Mouse (Mus musculus): ENCODE measurements at regions not wholly inside any gene's neighbourhood (a gene's known extent, or its start where the extent isn't known, plus 50 kb on each side); places are given as distances from the start of the nearest gene placed in this dataset.

GRCm38 (mm10) chr9:43482101-43483090 is 171.7 kb downstream of the Trim29 start:
- Histone ChIP-seq H3K27me3 (ENCODE audit: insufficient read depth, low read length) (0 out of 2 replicates have a peak, but pooled peaks cover 3% of the 10 kb centered on the region), H3K4me3 (ENCODE audit: low read depth, low read length) (no peak overlapping the region), H3K4me1 (ENCODE audit: insufficient read depth, low read depth, low read length) (no peaks in the 10 kb centered on the region), H3K9me3 (replicated peaks) (peaks cover 19% of the 10 kb centered on the region), H3K36me3 (replicated peaks) (no peaks in the 10 kb centered on the region)
- DNase-seq (ENCODE audit: low spot score) = no peak
- TF ChIP-seq CTCF (IDR thresholded peaks at IDR 0.05; ENCODE audit: low read depth, low read length) (no peak), TAL1 (conservative IDR thresholded peaks at IDR 0.05; ENCODE audit: low read depth, low read length) (no peak), POLR2AphosphoS5 (IDR thresholded peaks at IDR 0.05; ENCODE audit: insufficient replicate concordance, low read depth, low read length) (no peak), GATA1 (IDR thresholded peaks at IDR 0.05; ENCODE audit: borderline replicate concordance, low read length) (no peak), GATA2 (IDR thresholded peaks at IDR 0.05; ENCODE audit: borderline replicate concordance, low read depth, low read length) (no peak)
- no peak for ATAC-seq (ENCODE audit: extremely low read depth, insufficient number of reproducible peaks, low FRiP score, poor library complexity, severe bottlenecking)

GRCm38 (mm10) chr9:43483195-43483594 is 172.5 kb downstream of the Trim29 start:
- no peak for ATAC-seq (ENCODE audit: extremely low read depth, insufficient number of reproducible peaks, low FRiP score, poor library complexity, severe bottlenecking)
- Histone ChIP-seq H3K9me3 (replicated peaks) (peaks cover 19% of the 10 kb centered on the region), H3K4me3 (ENCODE audit: low read depth, low read length) (no peak overlapping the region), H3K27me3 (ENCODE audit: insufficient read depth, low read length) (0 out of 2 replicates have a peak, but pooled peaks cover 3% of the 10 kb centered on the region), H3K4me1 (ENCODE audit: insufficient read depth, low read depth, low read length) (no peaks in the 10 kb centered on the region), H3K36me3 (replicated peaks) (no peaks in the 10 kb centered on the region)
- no peak for DNase-seq (ENCODE audit: low spot score)
- no peak for TF ChIP-seq TAL1 (conservative IDR thresholded peaks at IDR 0.05; ENCODE audit: low read depth, low read length)
- no peak for TF ChIP-seq GATA2 (IDR thresholded peaks at IDR 0.05; ENCODE audit: borderline replicate concordance, low read depth, low read length)
- TF ChIP-seq GATA1 (IDR thresholded peaks at IDR 0.05; ENCODE audit: borderline replicate concordance, low read length) = no peak
- TF ChIP-seq POLR2AphosphoS5 (IDR thresholded peaks at IDR 0.05; ENCODE audit: insufficient replicate concordance, low read depth, low read length) = no peak
- no peak for TF ChIP-seq CTCF (IDR thresholded peaks at IDR 0.05; ENCODE audit: low read depth, low read length)

- Histone ChIP-seq H3K4me1 (ENCODE audit: insufficient read depth, low read depth, low read length) (no peaks in the 10 kb centered on the region), H3K36me3 (replicated peaks) (no peaks in the 10 kb centered on the region), H3K4me3 (ENCODE audit: low read depth, low read length) (no peak overlapping the region), H3K9me3 (replicated peaks) (peaks cover 17% of the 10 kb centered on the region), H3K27me3 (ENCODE audit: insufficient read depth, low read length) (0 out of 2 replicates have a peak, but pooled peaks cover 3% of the 10 kb centered on the region)
- TF ChIP-seq POLR2AphosphoS5 (IDR thresholded peaks at IDR 0.05; ENCODE audit: insufficient replicate concordance, low read depth, low read length) = no peak
- TF ChIP-seq GATA1 (IDR thresholded peaks at IDR 0.05; ENCODE audit: borderline replicate concordance, low read length) = no peak
- no peak for TF ChIP-seq CTCF (IDR thresholded peaks at IDR 0.05; ENCODE audit: low read depth, low read length)
- TF ChIP-seq TAL1 (conservative IDR thresholded peaks at IDR 0.05; ENCODE audit: low read depth, low read length) = no peak
- TF ChIP-seq GATA2 (IDR thresholded peaks at IDR 0.05; ENCODE audit: borderline replicate concordance, low read depth, low read length) = no peak
- ATAC-seq (ENCODE audit: extremely low read depth, insufficient number of reproducible peaks, low FRiP score, poor library complexity, severe bottlenecking) (no peak), DNase-seq (ENCODE audit: low spot score) (no peak)
These were observed 173.3 kb downstream of the Trim29 start for GRCm38 (mm10) chr9:43483906-43484305.

- TF ChIP-seq GATA1 (IDR thresholded peaks at IDR 0.05; ENCODE audit: borderline replicate concordance, low read length) (no peak), CTCF (IDR thresholded peaks at IDR 0.05; ENCODE audit: low read depth, low read length) (no peak), POLR2AphosphoS5 (IDR thresholded peaks at IDR 0.05; ENCODE audit: insufficient replicate concordance, low read depth, low read length) (no peak), TAL1 (conservative IDR thresholded peaks at IDR 0.05; ENCODE audit: low read depth, low read length) (no peak), GATA2 (IDR thresholded peaks at IDR 0.05; ENCODE audit: borderline replicate concordance, low read depth, low read length) (no peak)
- DNase-seq (ENCODE audit: low spot score) (no peak), ATAC-seq (ENCODE audit: extremely low read depth, insufficient number of reproducible peaks, low FRiP score, poor library complexity, severe bottlenecking) (no peak)
- Histone ChIP-seq H3K27me3 (ENCODE audit: insufficient read depth, low read length) (no peaks in the 10 kb centered on the region), H3K36me3 (replicated peaks) (no peaks in the 10 kb centered on the region), H3K4me3 (ENCODE audit: low read depth, low read length) (no peak overlapping the region), H3K9me3 (replicated peaks) (peaks cover 18% of the 10 kb centered on the region), H3K4me1 (ENCODE audit: insufficient read depth, low read depth, low read length) (no peaks in the 10 kb centered on the region)
These were observed 176.1 kb downstream of the Trim29 start for GRCm38 (mm10) chr9:43486704-43487103.

- ATAC-seq (ENCODE audit: extremely low read depth, insufficient number of reproducible peaks, low FRiP score, poor library complexity, severe bottlenecking) = no peak
- no peaks in the 10 kb centered on the region for H3K36me3 ChIP-seq (replicated peaks)
- H3K27me3 ChIP-seq (ENCODE audit: insufficient read depth, low read length) = no peaks in the 10 kb centered on the region
- H3K4me3 ChIP-seq (ENCODE audit: low read depth, low read length) = no peak overlapping the region
- TF ChIP-seq GATA1 (IDR thresholded peaks at IDR 0.05; ENCODE audit: borderline replicate concordance, low read length) (no peak), GATA2 (IDR thresholded peaks at IDR 0.05; ENCODE audit: borderline replicate concordance, low read depth, low read length) (no peak), TAL1 (conservative IDR thresholded peaks at IDR 0.05; ENCODE audit: low read depth, low read length) (no peak), CTCF (IDR thresholded peaks at IDR 0.05; ENCODE audit: low read depth, low read length) (no peak), POLR2AphosphoS5 (IDR thresholded peaks at IDR 0.05; ENCODE audit: insufficient replicate concordance, low read depth, low read length) (no peak)
- H3K9me3 ChIP-seq (replicated peaks) = peaks cover 13% of the 10 kb centered on the region
- DNase-seq (ENCODE audit: low spot score) = no peak
- H3K4me1 ChIP-seq (ENCODE audit: insufficient read depth, low read depth, low read length) = no peaks in the 10 kb centered on the region
These were observed 178.6 kb downstream of the Trim29 start for GRCm38 (mm10) chr9:43489205-43489604.

DNA sequence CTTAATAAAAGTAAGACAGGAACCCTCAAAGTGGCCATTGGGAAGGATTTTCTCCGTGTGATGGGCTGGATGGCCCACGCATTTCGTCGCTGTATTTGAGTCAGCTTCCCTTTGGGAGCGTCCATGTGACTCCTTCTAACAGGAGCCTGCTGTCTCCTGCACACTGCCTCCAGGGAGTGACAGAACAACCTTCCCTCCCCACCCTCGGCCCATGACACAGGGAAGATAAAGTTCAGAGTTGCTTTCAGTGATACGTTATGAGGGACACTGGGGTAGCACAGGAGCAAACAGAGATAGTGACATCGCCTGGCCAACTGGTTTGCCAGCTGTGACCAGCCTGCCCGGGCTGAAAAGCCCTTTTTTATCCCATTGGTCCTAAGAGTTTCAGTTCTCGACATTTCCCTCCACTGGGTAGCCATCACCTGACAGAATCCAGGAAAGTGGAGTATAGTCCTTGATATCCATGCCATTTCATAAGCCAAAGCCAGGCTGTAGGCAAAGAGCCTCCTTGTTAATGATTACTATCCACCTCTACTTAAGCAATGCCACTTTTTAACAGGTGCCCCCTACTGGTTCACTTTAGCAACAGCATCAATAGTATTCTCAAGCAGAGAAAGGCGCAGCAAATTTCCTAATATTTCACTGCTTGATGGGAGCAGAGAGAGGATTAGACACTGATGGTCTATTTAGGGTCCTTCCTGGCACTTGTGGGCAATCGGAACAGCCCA is 180.5 kb downstream of the Trim29 start:
- H3K36me3 ChIP-seq (replicated peaks) = no peaks in the 10 kb centered on the region
- H3K4me1 ChIP-seq (ENCODE audit: insufficient read depth, low read depth, low read length) = no peaks in the 10 kb centered on the region
- TF ChIP-seq GATA2 (IDR thresholded peaks at IDR 0.05; ENCODE audit: borderline replicate concordance, low read depth, low read length) (no peak), TAL1 (conservative IDR thresholded peaks at IDR 0.05; ENCODE audit: low read depth, low read length) (no peak), GATA1 (IDR thresholded peaks at IDR 0.05; ENCODE audit: borderline replicate concordance, low read length) (no peak), POLR2AphosphoS5 (IDR thresholded peaks at IDR 0.05; ENCODE audit: insufficient replicate concordance, low read depth, low read length) (no peak), CTCF (IDR thresholded peaks at IDR 0.05; ENCODE audit: low read depth, low read length) (no peak)
- H3K27me3 ChIP-seq (ENCODE audit: insufficient read depth, low read length) = no peaks in the 10 kb centered on the region
- ATAC-seq (ENCODE audit: extremely low read depth, insufficient number of reproducible peaks, low FRiP score, poor library complexity, severe bottlenecking) = no peak
- DNase-seq (ENCODE audit: low spot score) = no peak
- H3K4me3 ChIP-seq (ENCODE audit: low read depth, low read length) = no peak overlapping the region
- peaks cover 13% of the 10 kb centered on the region for H3K9me3 ChIP-seq (replicated peaks)
